Mouse (Mus musculus): ENCODE measurements around the gene Rbfox1. TPM values are rescaled to one million over a fixed set of nuclear protein-coding genes. Genes with fewer than 3 reads are reported as not detected.

The Rbfox1 gene
- polyA plus RNA-seq, 2 experiments from 2014 or later: not detected

GRCm38 (mm10) chr16:6955102-6955675 lies 1070.0 kb downstream of the Rbfox1 start:
- ATAC-seq: no peak

GRCm38 (mm10) chr16:6961931-6962379 lies 1076.8 kb downstream of the Rbfox1 start:
- no peak for ATAC-seq

GRCm38 (mm10) chr16:6962508-6962907 lies 1077.4 kb downstream of the Rbfox1 start:
- ATAC-seq: no peak

- no peak for ATAC-seq
Measured at GRCm38 (mm10) chr16:6963533-6963932, 1078.4 kb downstream of the Rbfox1 start.

- no peak for ATAC-seq
Measured at GRCm38 (mm10) chr16:6964720-6965583, 1079.8 kb downstream of the Rbfox1 start.

GRCm38 (mm10) chr16:6969986-6970385 lies 1084.8 kb downstream of the Rbfox1 start:
- no peak for ATAC-seq

- ATAC-seq: no peak
Measured at GRCm38 (mm10) chr16:6976341-6976740, 1091.2 kb downstream of the Rbfox1 start.

GRCm38 (mm10) chr16:6983947-6984346 lies 1098.8 kb downstream of the Rbfox1 start:
- ATAC-seq: no peak

- no peak for ATAC-seq
Measured at GRCm38 (mm10) chr16:6986031-6986430, 1100.9 kb downstream of the Rbfox1 start.

- no peak for ATAC-seq
Measured at GRCm38 (mm10) chr16:6986494-6986893, 1101.3 kb downstream of the Rbfox1 start.

GRCm38 (mm10) chr16:6992251-6992650 lies 1107.1 kb downstream of the Rbfox1 start:
- no peak for ATAC-seq

GRCm38 (mm10) chr16:6993180-6993579 lies 1108.0 kb downstream of the Rbfox1 start:
- ATAC-seq: no peak

- ATAC-seq: no peak
Measured at GRCm38 (mm10) chr16:6997109-6997508, 1112.0 kb downstream of the Rbfox1 start.

GRCm38 (mm10) chr16:6997834-6998233 lies 1112.7 kb downstream of the Rbfox1 start:
- no peak for ATAC-seq

- no peak for ATAC-seq
Measured at GRCm38 (mm10) chr16:7004565-7004964, 1119.4 kb downstream of the Rbfox1 start.

- no peak for ATAC-seq
Measured at GRCm38 (mm10) chr16:7005478-7005877, 1120.3 kb downstream of the Rbfox1 start.

- no peak for ATAC-seq
Measured at GRCm38 (mm10) chr16:7017310-7017709, 1132.2 kb downstream of the Rbfox1 start.

GRCm38 (mm10) chr16:7034231-7034630 lies 1149.1 kb downstream of the Rbfox1 start:
- ATAC-seq: no peak

GRCm38 (mm10) chr16:7036566-7036965 lies 1151.4 kb downstream of the Rbfox1 start:
- ATAC-seq: no peak

GRCm38 (mm10) chr16:7036988-7037387 lies 1151.8 kb downstream of the Rbfox1 start:
- no peak for ATAC-seq

GRCm38 (mm10) chr16:7038639-7039260 lies 1153.6 kb downstream of the Rbfox1 start:
- ATAC-seq: no peak

- ATAC-seq: no peak
Measured at GRCm38 (mm10) chr16:7039404-7040367, 1154.5 kb downstream of the Rbfox1 start.

Measured in CD4-positive, CD25-positive, alpha-beta regulatory T cell, adult 4 months (primary cell).